Mouse (Mus musculus): ENCODE data around the gene Vmn1r181. TPM values are rescaled to one million over a fixed set of nuclear protein-coding genes. Genes with fewer than 3 reads are reported as not detected.
"Not testable (repeated sequence)": the region's sequence is repeated elsewhere in the genome, so short reads cannot be mapped to it uniquely, and the experiment has no call there.

The Vmn1r181 gene
- not detected for total RNA-seq (2021)

DNA sequence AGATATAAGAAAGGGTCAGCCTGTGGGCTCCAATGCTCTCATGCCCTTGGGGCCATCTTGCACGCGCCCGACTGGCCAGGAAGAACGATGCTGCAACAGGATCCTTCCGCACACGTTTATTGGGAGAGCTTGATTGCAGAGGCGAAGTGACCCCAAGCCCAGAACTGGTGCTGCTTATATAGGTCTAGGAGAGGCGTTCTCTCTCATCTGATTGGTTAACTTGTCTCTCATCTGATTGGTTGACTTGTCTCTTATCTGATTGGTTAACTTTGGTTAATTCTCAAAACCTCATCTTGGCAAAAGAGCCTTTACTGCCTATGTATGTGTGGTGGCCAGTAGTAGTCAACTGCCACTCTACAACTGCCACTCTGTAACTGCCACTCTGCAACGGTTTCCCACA, at the start of gene Vmn1r181:
TSS of gene Vmn1r181 (plus strand) at position 301 of the 400 bp plus-strand sequence.
- intact Hi-C loops (cut with DNase I); DNase-seq (ENCODE audit: low spot score): not testable (repeated sequence)

DNA sequence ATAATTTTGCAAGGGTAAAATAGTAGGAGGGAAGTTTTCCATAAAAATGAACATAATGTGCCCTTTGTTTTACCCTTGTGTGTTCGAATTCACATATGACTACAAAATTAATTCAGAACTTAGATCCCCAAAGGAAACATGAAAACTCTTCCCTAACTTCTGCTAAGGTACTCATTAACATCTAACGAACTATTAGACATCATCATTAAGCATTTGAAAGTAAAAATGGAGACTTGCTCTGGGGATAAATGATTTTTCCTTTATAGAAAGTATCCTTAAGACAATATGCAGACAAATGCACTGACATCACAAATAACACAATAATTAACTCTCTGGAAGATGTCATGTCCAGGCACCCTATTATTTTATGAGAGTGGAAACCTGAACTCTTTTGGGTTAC, 47.7 kb upstream of the Vmn1r181 start, which contains the start of gene Vmn1r179:
TSS of gene Vmn1r179 (plus strand) at position 301 of the 400 bp plus-strand sequence.
- DNase-seq (ENCODE audit: low spot score) = no peak
- intact Hi-C loops (cut with DNase I) = no loop called here

DNA sequence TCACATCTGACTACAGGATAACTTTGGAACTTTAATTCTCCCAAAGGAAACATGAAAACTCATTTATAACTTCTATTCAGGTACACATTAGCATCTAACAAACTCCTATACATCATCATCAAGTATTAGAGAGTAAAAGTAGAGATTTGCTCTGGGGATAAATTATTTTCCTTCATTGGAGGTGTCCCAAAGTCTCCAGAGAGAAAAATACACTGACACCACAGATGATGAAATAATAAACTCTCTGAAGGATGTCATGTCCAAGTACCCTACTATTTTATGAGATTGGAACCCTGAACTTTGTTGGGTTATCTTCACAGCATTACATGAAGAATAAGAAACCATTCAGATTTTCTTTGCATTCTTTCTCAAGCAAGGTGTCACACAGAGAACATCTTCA, 24.1 kb upstream of the Vmn1r181 start, which contains the start of gene Vmn1r180:
TSS of gene Vmn1r180 (plus strand) at position 301 of the 400 bp plus-strand sequence.
- intact Hi-C loops (cut with DNase I) = no loop called here
- no peak for DNase-seq (ENCODE audit: low spot score)

DNA sequence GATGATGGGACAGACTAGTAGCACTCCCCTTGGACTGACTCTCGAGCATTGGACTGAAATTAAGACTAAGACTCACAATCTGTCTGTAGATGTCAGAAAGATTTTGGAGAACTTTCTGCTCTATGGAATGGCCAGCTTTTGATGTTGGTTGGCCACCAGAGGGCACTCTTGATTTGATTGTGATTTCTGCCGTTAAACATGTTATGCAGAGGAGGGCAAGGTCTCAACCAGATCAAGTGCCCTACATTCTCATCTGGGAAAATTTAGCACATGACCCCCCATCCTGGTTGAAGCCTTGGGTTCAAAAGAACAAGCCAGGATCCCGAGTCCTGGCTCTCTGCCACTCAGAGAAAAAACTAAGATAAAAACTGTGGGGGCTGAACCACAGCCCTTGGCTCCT, 6.4 kb upstream of the Vmn1r181 start:
- intact Hi-C loops (cut with DNase I) = loop anchor here (5.0 kb wide), 1 partner anchor 319 kb away; no protein-coding TSS in a partner anchor
- not testable (repeated sequence) for DNase-seq (ENCODE audit: low spot score)

- intact Hi-C loops (cut with DNase I) = no loop called here
Observed at GRCm38 (mm10) chr7:24001391-24001790, 27.0 kb downstream of the Vmn1r181 start, which contains the start of gene V1rd19. Gene V1rd19 (plus strand): TSS chr7:24001691.

More at GRCm38 (mm10) chr7:24001391-24001790, 27.0 kb downstream of the Vmn1r181 start, which contains the start of gene V1rd19:
- DNase-seq (ENCODE audit: low spot score) = no peak

Other genes starting within 250 kb of the Vmn1r181 start
- not detected for gene Vmn1r174, start 222.3 kb upstream of the Vmn1r181 start, total RNA-seq (2021)
- not detected for gene Vmn1r175, start 164.0 kb upstream of the Vmn1r181 start, total RNA-seq (2021)
- gene Vmn1r176, start 137.2 kb upstream of the Vmn1r181 start, total RNA-seq (2021) = not detected
- gene Vmn1r177, start 108.2 kb upstream of the Vmn1r181 start, total RNA-seq (2021) = not detected
- not detected for gene Vmn1r178, start 82.6 kb upstream of the Vmn1r181 start, total RNA-seq (2021)
- gene Vmn1r179, start 47.6 kb upstream of the Vmn1r181 start, total RNA-seq (2021) = not detected
- gene Vmn1r180, start 24.0 kb upstream of the Vmn1r181 start, total RNA-seq (2021) = not detected
- not detected for gene V1rd19, start 27.1 kb downstream of the Vmn1r181 start, total RNA-seq (2021)
- gene Vmn1r183, start 78.6 kb downstream of the Vmn1r181 start, total RNA-seq (2021) = not detected
- 10 to 100 TPM; 12.6 to 13.5 TPM for gene Zfp180, start 107.3 kb downstream of the Vmn1r181 start, total RNA-seq (2021)
- gene Zfp112, start 137.7 kb downstream of the Vmn1r181 start, total RNA-seq (2021) = 1 to 10 TPM; 3.2 to 4.2 TPM
- 1 to 10 TPM; 5.1 to 5.5 TPM for gene Zfp235, start 159.6 kb downstream of the Vmn1r181 start, total RNA-seq (2021)
- under 1 TPM; 0.14 to 0.44 TPM for gene Zfp114, start 200.4 kb downstream of the Vmn1r181 start, total RNA-seq (2021)
- gene Zfp111, start 236.8 kb downstream of the Vmn1r181 start, total RNA-seq (2021) = 1 to 10 TPM; 3.6 to 4.0 TPM